Mouse (Mus musculus): ENCODE measurements around the gene Prpf6.

GRCm38 (mm10) chr2:181550233-181550632 is 41.4 kb upstream of the Prpf6 start:
- no peak for TF ChIP-seq CTCF (IDR thresholded peaks at IDR 0.05; ENCODE audit: control insufficient read depth, insufficient read depth, insufficient read length)
- TF ChIP-seq MYOG (IDR thresholded peaks at IDR 0.05; ENCODE audit: control insufficient read depth, extremely low read depth, insufficient read length), result no peak
- TF ChIP-seq MAX (IDR thresholded peaks at IDR 0.05), result no peak
- TF ChIP-seq CEBPB (IDR thresholded peaks at IDR 0.05; ENCODE audit: low read depth), result no peak
- no peak for TF ChIP-seq USF1 (IDR thresholded peaks at IDR 0.05; ENCODE audit: low read depth)
- no peak for TF ChIP-seq FOSL1 (IDR thresholded peaks at IDR 0.05; ENCODE audit: insufficient read depth, low read length, poor library complexity, severe bottlenecking)
